Mouse (Mus musculus): Measurements from ENCODE around the gene Scaper. TPM values are rescaled to one million over a fixed set of nuclear protein-coding genes. Genes with fewer than 3 reads are reported as not detected.

The Scaper gene
- polyA plus RNA-seq, 1 experiment from 2014 or later, result 6.0 TPM

- DNase-seq (ENCODE audit: low spot score), result peak; percentile 71
- Histone ChIP-seq H3K4me3 (peak overlapping the region; percentile 57), H3K27me3 (ENCODE audit: low read depth, poor library complexity, severe bottlenecking) (peaks cover 100% of the 10 kb centered on the region), H3K36me3 (no peaks in the 10 kb centered on the region), H3K4me1 (peaks cover 81% of the 10 kb centered on the region), H3K27ac (peak overlapping the region; percentile 67), H3K9me3 (replicated peaks) (no peaks in the 10 kb centered on the region)
- WGBS, result 2% methylated on average over 59 of the region's 59 CpGs
Measured at GRCm38 (mm10) chr9:55542366-55543325, 395.3 kb downstream of the Scaper start.

GRCm38 (mm10) chr9:55541681-55542365 is 396.1 kb downstream of the Scaper start:
- Histone ChIP-seq H3K36me3 (no peaks in the 10 kb centered on the region), H3K27ac (peak overlapping the region; percentile 67), H3K27me3 (ENCODE audit: low read depth, poor library complexity, severe bottlenecking) (peaks cover 100% of the 10 kb centered on the region), H3K9me3 (replicated peaks) (no peaks in the 10 kb centered on the region), H3K4me1 (peaks cover 79% of the 10 kb centered on the region), H3K4me3 (peak overlapping the region; percentile 57)
- DNase-seq (ENCODE audit: low spot score), result peak; percentile 65
- under 1% methylated on average over 59 of the region's 59 CpGs for WGBS

- H3K9me3 ChIP-seq (replicated peaks), result no peaks in the 10 kb centered on the region
- WGBS, result under 1% methylated on average over 28 of the region's 28 CpGs
- peaks cover 70% of the 10 kb centered on the region for H3K4me1 ChIP-seq
- peaks cover 97% of the 10 kb centered on the region for H3K27me3 ChIP-seq (ENCODE audit: low read depth, poor library complexity, severe bottlenecking)
- H3K4me3 ChIP-seq, result peak overlapping the region; percentile 57
- DNase-seq (ENCODE audit: low spot score), result peak; percentile 94
- peak overlapping the region; percentile 74 for H3K27ac ChIP-seq
- no peaks in the 10 kb centered on the region for H3K36me3 ChIP-seq
Measured at GRCm38 (mm10) chr9:55540888-55541287, 397.0 kb downstream of the Scaper start.

GRCm38 (mm10) chr9:55540391-55540770 is 397.5 kb downstream of the Scaper start:
- H3K27ac ChIP-seq, result peak overlapping the region; percentile 74
- H3K9me3 ChIP-seq (replicated peaks), result no peaks in the 10 kb centered on the region
- no peaks in the 10 kb centered on the region for H3K36me3 ChIP-seq
- peaks cover 66% of the 10 kb centered on the region for H3K4me1 ChIP-seq
- DNase-seq (ENCODE audit: low spot score), result peak; percentile 59
- peaks cover 92% of the 10 kb centered on the region for H3K27me3 ChIP-seq (ENCODE audit: low read depth, poor library complexity, severe bottlenecking)
- under 1% methylated on average over 12 of the region's 12 CpGs for WGBS
- H3K4me3 ChIP-seq, result peak overlapping the region; percentile 57

- peak overlapping the region; percentile 57 for H3K4me3 ChIP-seq
- H3K27ac ChIP-seq, result no peak overlapping the region
- H3K9me3 ChIP-seq (replicated peaks), result no peaks in the 10 kb centered on the region
- peak; percentile 60 for DNase-seq (ENCODE audit: low spot score)
- peaks cover 61% of the 10 kb centered on the region for H3K4me1 ChIP-seq
- 2% methylated on average over 31 of the region's 31 CpGs for WGBS
- H3K27me3 ChIP-seq (ENCODE audit: low read depth, poor library complexity, severe bottlenecking), result peaks cover 87% of the 10 kb centered on the region
- H3K36me3 ChIP-seq, result no peaks in the 10 kb centered on the region
Measured at GRCm38 (mm10) chr9:55539661-55540390, 398.1 kb downstream of the Scaper start.

GRCm38 (mm10) chr9:55539006-55539405 is 398.9 kb downstream of the Scaper start:
- Histone ChIP-seq H3K4me3 (no peak overlapping the region), H3K27me3 (ENCODE audit: low read depth, poor library complexity, severe bottlenecking) (peaks cover 79% of the 10 kb centered on the region), H3K4me1 (peaks cover 53% of the 10 kb centered on the region), H3K36me3 (no peaks in the 10 kb centered on the region), H3K9me3 (replicated peaks) (no peaks in the 10 kb centered on the region), H3K27ac (no peak overlapping the region)
- 0% methylated on average over 1 of the region's 1 CpGs for WGBS
- no peak for DNase-seq (ENCODE audit: low spot score)

- peaks cover 48% of the 10 kb centered on the region for H3K4me1 ChIP-seq
- H3K4me3 ChIP-seq, result peak within 1 kb of the TSS; percentile 57
- no peaks in the 10 kb centered on the region for H3K36me3 ChIP-seq
- H3K27ac ChIP-seq, result peak within 1 kb of the TSS; percentile 8; the same call in 1 of the 2 replicates
- 8% methylated on average over 4 of the region's 4 CpGs for WGBS
- H3K27me3 ChIP-seq (ENCODE audit: low read depth, poor library complexity, severe bottlenecking), result peaks cover 72% of the 10 kb centered on the region
- no peaks in the 10 kb centered on the region for H3K9me3 ChIP-seq (replicated peaks)
- DNase-seq (ENCODE audit: low spot score), result no peak
Measured at GRCm38 (mm10) chr9:55538377-55538776, 399.5 kb downstream of the Scaper start, which contains the start of gene Isl2. TSS of gene Isl2 (plus strand) at chr9:55538672.

GRCm38 (mm10) chr9:55535907-55536306 is 402.0 kb downstream of the Scaper start:
- no peaks in the 10 kb centered on the region for H3K9me3 ChIP-seq (replicated peaks)
- no peak overlapping the region for H3K4me3 ChIP-seq
- H3K36me3 ChIP-seq, result no peaks in the 10 kb centered on the region
- no peak overlapping the region for H3K27ac ChIP-seq
- H3K4me1 ChIP-seq, result peaks cover 28% of the 10 kb centered on the region
- H3K27me3 ChIP-seq (ENCODE audit: low read depth, poor library complexity, severe bottlenecking), result peaks cover 48% of the 10 kb centered on the region
- WGBS, result 17% methylated on average over 3 of the region's 3 CpGs
- DNase-seq (ENCODE audit: low spot score), result peak; percentile 76

- H3K4me1 ChIP-seq, result no peaks in the 10 kb centered on the region
- no peaks in the 10 kb centered on the region for H3K36me3 ChIP-seq
- H3K9me3 ChIP-seq (replicated peaks), result no peaks in the 10 kb centered on the region
- no peak for DNase-seq (ENCODE audit: low spot score)
- no peak overlapping the region for H3K27ac ChIP-seq
- WGBS, result 34% methylated on average over 4 of the region's 4 CpGs
- H3K4me3 ChIP-seq, result no peak overlapping the region
- no peaks in the 10 kb centered on the region for H3K27me3 ChIP-seq (ENCODE audit: low read depth, poor library complexity, severe bottlenecking)
Measured at GRCm38 (mm10) chr9:55525716-55526115, 412.2 kb downstream of the Scaper start.

GRCm38 (mm10) chr9:55512027-55512543 is 425.8 kb downstream of the Scaper start, which contains the start of gene Etfa:
TSS of gene Etfa (minus strand) at chr9:55512243.
- Histone ChIP-seq H3K27ac (peak within 1 kb of the TSS; percentile 94), H3K27me3 (ENCODE audit: low read depth, poor library complexity, severe bottlenecking) (peaks cover 22% of the 10 kb centered on the region), H3K4me1 (peaks cover 14% of the 10 kb centered on the region), H3K4me3 (peak within 1 kb of the TSS; percentile 93), H3K36me3 (no peaks in the 10 kb centered on the region), H3K9me3 (replicated peaks) (no peaks in the 10 kb centered on the region)
- WGBS, result 1% methylated on average over 47 of the region's 47 CpGs
- DNase-seq (ENCODE audit: low spot score), result peak; percentile 93

GRCm38 (mm10) chr9:55511521-55511993 is 426.4 kb downstream of the Scaper start:
- no peaks in the 10 kb centered on the region for H3K36me3 ChIP-seq
- H3K4me1 ChIP-seq, result peaks cover 14% of the 10 kb centered on the region
- peak; percentile 82 for DNase-seq (ENCODE audit: low spot score)
- peaks cover 22% of the 10 kb centered on the region for H3K27me3 ChIP-seq (ENCODE audit: low read depth, poor library complexity, severe bottlenecking)
- peak overlapping the region; percentile 93 for H3K4me3 ChIP-seq
- WGBS, result under 1% methylated on average over 32 of the region's 32 CpGs
- no peaks in the 10 kb centered on the region for H3K9me3 ChIP-seq (replicated peaks)
- peak overlapping the region; percentile 94 for H3K27ac ChIP-seq

GRCm38 (mm10) chr9:55510651-55511235 is 427.2 kb downstream of the Scaper start:
- Histone ChIP-seq H3K4me3 (peak overlapping the region; percentile 93), H3K9me3 (replicated peaks) (no peaks in the 10 kb centered on the region), H3K4me1 (peaks cover 14% of the 10 kb centered on the region), H3K27ac (no peak overlapping the region; the same call in 1 of the 2 replicates), H3K36me3 (no peaks in the 10 kb centered on the region), H3K27me3 (ENCODE audit: low read depth, poor library complexity, severe bottlenecking) (peaks cover 22% of the 10 kb centered on the region)
- WGBS, result 83% methylated on average over 10 of the region's 10 CpGs
- no peak for DNase-seq (ENCODE audit: low spot score)

All from limb, embryonic 10.5 days (tissue).